Mouse (Mus musculus) CH12.LX (cell line): ENCODE measurements around the gene Bach2. TPM values are rescaled to one million over a fixed set of nuclear protein-coding genes. Genes with fewer than 3 reads are reported as not detected.

Experiments
- DNase-seq: peaks from one replicate; pipeline ENCODE4 v3.0.0-alpha.2; 2013; ENCODE audit errors: extremely low read depth
- H3K27ac ChIP-seq: 2 replicates; pipeline ENCODE4 v1.5.1; 2012; ENCODE audit warnings: low read depth, mild to moderate bottlenecking, control low read depth, moderate library complexity; ENCODE audit not compliant: insufficient read depth
- H3K27me3 ChIP-seq: replicated peaks from 2 replicates; pipeline ENCODE3; 2012; ENCODE audit warnings: inconsistent platforms
- H3K36me3 ChIP-seq, 2 experiments: replicated peaks in 1 of 2; 2 replicates each; pipeline versions ENCODE3 to v1.6.1; 2012; ENCODE audit warnings: inconsistent platforms in 1 of 2, low read length in 1 of 2, mild to moderate bottlenecking in 1 of 2, mixed read lengths in 1 of 2, moderate library complexity in 1 of 2; ENCODE audit not compliant: control insufficient read depth in 1 of 2, insufficient read depth in 1 of 2
- H3K4me1 ChIP-seq, 2 experiments: 2 replicates each; pipeline ENCODE4 v1.6.1; 2012; ENCODE audit warnings: inconsistent platforms in 1 of 2, moderate library complexity in 1 of 2; ENCODE audit not compliant: insufficient read depth in 2 of 2, control insufficient read depth in 1 of 2
- H3K4me2 ChIP-seq: 2 replicates; pipeline ENCODE4 v1.6.1; 2012; ENCODE audit warnings: low read depth, mild to moderate bottlenecking, control low read depth; ENCODE audit not compliant: poor library complexity, insufficient read depth, severe bottlenecking
- H3K4me3 ChIP-seq, 3 experiments: fragments of 150-350 bp in 1 of 3; sonication (generic) in 1 of 3; replicated peaks in 1 of 3; 2 replicates each; pipeline versions ENCODE3 to v1.5.1; 2011 to 2012; ENCODE audit warnings: low read depth in 2 of 3, low read length in 2 of 3, mild to moderate bottlenecking in 2 of 3, moderate library complexity in 2 of 3, control low read depth in 1 of 3, improper control_type of control experiment in 1 of 3, inconsistent platforms in 1 of 3, mixed read lengths in 1 of 3; ENCODE audit not compliant: poor library complexity in 1 of 3
- H3K79me2 ChIP-seq: replicated peaks from 2 replicates; pipeline ENCODE4 v1.6.1; 2012; ENCODE audit warnings: mild to moderate bottlenecking, moderate library complexity; ENCODE audit not compliant: control insufficient read depth, poor library complexity, insufficient read depth, severe bottlenecking; ENCODE audit errors: extremely low read depth
- H3K9ac ChIP-seq: 2 replicates; pipeline ENCODE4 v1.6.1; 2012; ENCODE audit warnings: low read depth, mild to moderate bottlenecking, control low read depth, moderate library complexity; ENCODE audit not compliant: insufficient read depth
- H3K9me3 ChIP-seq: replicated peaks from 2 replicates; pipeline ENCODE3; 2012; ENCODE audit warnings: low read length, inconsistent platforms, mixed read lengths
- CHD1 ChIP-seq: IDR thresholded peaks from 2 replicates; pipeline ENCODE4 v1.6.1; 2012; ENCODE audit warnings: low read depth, low read length, improper control_type of control experiment, inconsistent platforms
- CHD2 ChIP-seq: IDR thresholded peaks from 2 replicates; pipeline ENCODE4 v1.6.1; 2011; ENCODE audit warnings: low read length, improper control_type of control experiment
- CTCF ChIP-seq, 2 experiments: IDR thresholded peaks in 1 of 2; conservative IDR thresholded peaks in 1 of 2; 2 replicates each; pipeline ENCODE4 v1.5.1; 2011 to 2012; ENCODE audit warnings: low read depth in 2 of 2, low read length in 2 of 2, improper control_type of control experiment in 1 of 2, inconsistent platforms in 1 of 2, mild to moderate bottlenecking in 1 of 2, moderate library complexity in 1 of 2
- E2F4 ChIP-seq: IDR thresholded peaks from 2 replicates; pipeline ENCODE4 v1.6.1; 2011; ENCODE audit warnings: low read depth, low read length, improper control_type of control experiment; ENCODE audit not compliant: insufficient replicate concordance
- EP300 ChIP-seq: IDR thresholded peaks from 2 replicates; pipeline ENCODE4 v1.6.1; 2011; ENCODE audit warnings: low read length, improper control_type of control experiment
- ETS1 ChIP-seq: conservative IDR thresholded peaks from 2 replicates; pipeline ENCODE4 v1.6.1; 2012; ENCODE audit warnings: low read depth, mild to moderate bottlenecking, inconsistent platforms, low read length, improper control_type of control experiment, moderate library complexity
- GABPA ChIP-seq: IDR thresholded peaks from 2 replicates; pipeline ENCODE4 v1.6.1; 2012; ENCODE audit warnings: low read depth, low read length, improper control_type of control experiment, inconsistent platforms; ENCODE audit not compliant: insufficient replicate concordance
- HCFC1 ChIP-seq: IDR thresholded peaks from 2 replicates; pipeline ENCODE4 v1.6.1; 2012; ENCODE audit warnings: low read depth, mild to moderate bottlenecking, inconsistent platforms, low read length, improper control_type of control experiment
- IRF4 ChIP-seq: IDR thresholded peaks from 2 replicates; pipeline ENCODE4 v1.6.1; 2014; ENCODE audit warnings: low read depth, mild to moderate bottlenecking, inconsistent platforms, low read length, improper control_type of control experiment
- JUN ChIP-seq: IDR thresholded peaks from 2 replicates; pipeline ENCODE4 v1.6.1; 2011; ENCODE audit warnings: low read depth, mild to moderate bottlenecking, low read length, improper control_type of control experiment, moderate library complexity; ENCODE audit not compliant: insufficient read depth
- JUND ChIP-seq: conservative IDR thresholded peaks from 2 replicates; pipeline ENCODE4 v1.6.1; 2011; ENCODE audit warnings: low read depth, low read length, improper control_type of control experiment
- KAT2A ChIP-seq: IDR thresholded peaks from 2 replicates; pipeline ENCODE4 v1.6.1; 2012; ENCODE audit warnings: low read length, improper control_type of control experiment, inconsistent platforms; ENCODE audit not compliant: insufficient replicate concordance
- MAFK ChIP-seq: IDR thresholded peaks from 2 replicates; pipeline ENCODE4 v1.6.1; 2011; ENCODE audit warnings: low read length, improper control_type of control experiment; ENCODE audit not compliant: insufficient replicate concordance
- MAX ChIP-seq: IDR thresholded peaks from 2 replicates; pipeline ENCODE4 v1.6.1; 2011; ENCODE audit warnings: low read length, improper control_type of control experiment
- MAZ ChIP-seq: IDR thresholded peaks from 2 replicates; pipeline ENCODE4 v1.6.1; 2012; ENCODE audit warnings: low read depth, mild to moderate bottlenecking, inconsistent platforms, low read length, improper control_type of control experiment, moderate library complexity
- MXI1 ChIP-seq: IDR thresholded peaks from 2 replicates; pipeline ENCODE4 v1.6.1; 2011; ENCODE audit warnings: mild to moderate bottlenecking, low read depth, low read length, improper control_type of control experiment
- MYC ChIP-seq: IDR thresholded peaks from 2 replicates; pipeline ENCODE4 v1.6.1; 2011; ENCODE audit warnings: low read depth, mild to moderate bottlenecking, improper control_type of control experiment, low read length
- NELFE ChIP-seq: IDR thresholded peaks from 2 replicates; pipeline ENCODE4 v1.6.1; 2011; ENCODE audit warnings: low read depth, low read length, improper control_type of control experiment
- NRF1 ChIP-seq: IDR thresholded peaks from 2 replicates; pipeline ENCODE4 v1.6.1; 2014; ENCODE audit warnings: low read depth, mild to moderate bottlenecking, inconsistent platforms, low read length, improper control_type of control experiment, moderate library complexity
- PAX5 ChIP-seq: IDR thresholded peaks from 2 replicates; pipeline ENCODE4 v1.6.1; 2012; ENCODE audit warnings: low read length, inconsistent platforms, mixed read lengths
- POLR2A ChIP-seq: IDR thresholded peaks from 2 replicates; pipeline ENCODE4 v1.6.1; 2011; ENCODE audit warnings: low read depth, mild to moderate bottlenecking, improper control_type of control experiment, low read length
- POLR2AphosphoS2 ChIP-seq: IDR thresholded peaks from 2 replicates; pipeline ENCODE4 v1.6.1; 2011; ENCODE audit warnings: low read depth, low read length, improper control_type of control experiment
- RAD21 ChIP-seq: IDR thresholded peaks from 2 replicates; pipeline ENCODE4 v1.6.1; 2011; ENCODE audit warnings: low read depth, mild to moderate bottlenecking, low read length, improper control_type of control experiment, moderate library complexity
- RCOR1 ChIP-seq: conservative IDR thresholded peaks from 2 replicates; pipeline ENCODE4 v1.6.1; 2012; ENCODE audit warnings: low read depth, mild to moderate bottlenecking, inconsistent platforms, low read length, improper control_type of control experiment
- SIN3A ChIP-seq: IDR thresholded peaks from 2 replicates; pipeline ENCODE4 v1.6.1; 2012; ENCODE audit warnings: low read length, improper control_type of control experiment, inconsistent platforms
- SMC3 ChIP-seq: IDR thresholded peaks from 2 replicates; pipeline ENCODE4 v1.6.1; 2011; ENCODE audit warnings: low read depth, low read length, improper control_type of control experiment
- TCF12 ChIP-seq: IDR thresholded peaks from 2 replicates; pipeline ENCODE4 v1.6.1; 2014; ENCODE audit warnings: low read depth, mild to moderate bottlenecking, inconsistent platforms, low read length, improper control_type of control experiment
- UBTF ChIP-seq: IDR thresholded peaks from 2 replicates; pipeline ENCODE4 v1.6.1; 2012; ENCODE audit warnings: low read depth, mild to moderate bottlenecking, inconsistent platforms, low read length, improper control_type of control experiment, moderate library complexity
- USF1 ChIP-seq: IDR thresholded peaks from 2 replicates; pipeline ENCODE4 v1.6.1; 2014; ENCODE audit warnings: low read depth, mild to moderate bottlenecking, inconsistent platforms, low read length, improper control_type of control experiment
- ZC3H11A ChIP-seq: IDR thresholded peaks from 2 replicates; pipeline ENCODE4 v1.6.1; 2012; ENCODE audit warnings: low read depth, mild to moderate bottlenecking, inconsistent platforms, low read length, improper control_type of control experiment
- ZKSCAN1 ChIP-seq: IDR thresholded peaks from 2 replicates; pipeline ENCODE4 v1.6.1; 2012; ENCODE audit warnings: low read depth, inconsistent platforms, low read length, improper control_type of control experiment, borderline replicate concordance
- ZMIZ1 ChIP-seq: IDR thresholded peaks from 2 replicates; pipeline ENCODE4 v1.6.1; 2012; ENCODE audit warnings: low read depth, mild to moderate bottlenecking, inconsistent platforms, low read length, improper control_type of control experiment
- ZNF384 ChIP-seq: IDR thresholded peaks from 2 replicates; pipeline ENCODE4 v1.6.1; 2012; ENCODE audit warnings: low read depth, low read length, improper control_type of control experiment, inconsistent platforms
- dilution Hi-C: fragments of 300-500 bp; cut with MboI; formaldehyde crosslinking; loops from 2 replicates; pipeline ENCODE4 v1.14.3; 2020; ENCODE audit warnings: low sequenced_read_pairs; ENCODE audit not compliant: extremely low pct_unique_long_range_greater_than_20kb, extremely low pct_ligation_motif_present
- in situ Hi-C: fragments of 300-500 bp; cut with MboI; formaldehyde crosslinking; loops from 3 replicates; pipeline ENCODE4 v1.14.3; 2019; ENCODE audit warnings: low sequenced_read_pairs, low pct_ligation_motif_present, low pct_unique_long_range_greater_than_20kb, mixed read lengths
- polyA plus RNA-seq: library from polyadenylated mRNA; unstranded; fragments of >175 nt; gene quantifications from 2 replicates; pipeline ENCODE4 v1.2.1, GENCODE M21; 2012; ENCODE audit warnings: low read depth; ENCODE audit not compliant: insufficient read length
- total RNA-seq, 2 experiments: library from RNA; depleted of rRNA; stranded (reverse); fragments of 300-350 nt in 1 of 2; fragments of >200 nt in 1 of 2; gene quantifications; 2 replicates each; pipeline ENCODE4 v1.2.3; 2012 to 2014

Bach2 gene
- total and polyA plus RNA-seq, 3 experiments = 0.11 TPM; not detected in 2

DNA sequence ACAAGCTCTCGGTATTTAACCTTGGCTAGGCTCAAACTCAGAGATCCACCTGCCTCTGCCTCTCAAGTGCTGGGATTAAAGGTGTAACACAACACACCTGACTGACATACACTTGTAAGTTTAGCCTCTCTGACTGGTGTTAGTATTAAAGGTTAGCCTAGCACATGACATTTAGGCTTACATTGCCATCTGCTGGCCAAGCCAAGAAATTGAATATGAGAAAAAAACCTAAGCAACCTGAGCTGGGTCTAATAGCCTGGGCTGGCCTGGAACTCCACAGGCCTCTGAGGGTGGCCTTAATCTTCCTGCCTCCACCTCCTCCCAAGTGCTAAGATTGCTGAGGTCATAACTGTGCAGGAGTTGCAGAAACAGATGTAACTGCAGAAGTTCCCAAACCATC, 333.5 kb downstream of the Bach2 start:
- Histone ChIP-seq H3K9ac (no peak overlapping the region), H3K4me1 (peaks cover 3 to 4% of the 10 kb centered on the region in 2 experiments; a peak in 2 of 4 replicates), H3K9me3 (no peaks in the 10 kb centered on the region), H3K4me3 (no peak overlapping the region), H3K4me2 (no peak overlapping the region), H3K36me3 (no peaks in the 10 kb centered on the region), H3K27me3 (no peaks in the 10 kb centered on the region), H3K27ac (no peak overlapping the region), H3K79me2 (no peaks in the 10 kb centered on the region)
- TF ChIP-seq SIN3A = no peak
- TF ChIP-seq USF1 = no peak
- TF ChIP-seq IRF4 = 0 out of 2 replicates have a peak, but pooled peaks have one; percentile 26
- no peak for TF ChIP-seq POLR2A
- TF ChIP-seq E2F4 = no peak
- TF ChIP-seq CHD2 = no peak
- TF ChIP-seq MAX = peak; percentile 41; the same call in 1 of the 2 replicates
- TF ChIP-seq MXI1 = no peak
- TF ChIP-seq ZKSCAN1 = no peak
- peak; percentile 73; the same call in 1 of the 2 replicates for TF ChIP-seq MYC
- TF ChIP-seq UBTF = no peak
- TF ChIP-seq JUN = no peak
- no peak for TF ChIP-seq HCFC1
- TF ChIP-seq SMC3 = peak; percentile 81
- TF ChIP-seq ZC3H11A = peak; percentile 49; the same call in 1 of the 2 replicates
- no peak for TF ChIP-seq ZMIZ1
- no peak for TF ChIP-seq GABPA
- TF ChIP-seq RCOR1 = no peak
- TF ChIP-seq MAZ = no peak
- no peak for TF ChIP-seq CHD1
- TF ChIP-seq CTCF (conservative IDR thresholded peaks at IDR 0.05 in 1 of 2, IDR thresholded peaks at IDR 0.05 in 1 of 2; ENCODE audit: low read depth in 2 of 2, low read length in 2 of 2) = peak; percentile 33 to 86; a peak in 3 of 4 replicates
- no peak for TF ChIP-seq POLR2AphosphoS2
- TF ChIP-seq MAFK = no peak
- no peak for TF ChIP-seq EP300
- no peak for TF ChIP-seq JUND
- TF ChIP-seq ETS1 = no peak
- no peak for TF ChIP-seq KAT2A
- TF ChIP-seq RAD21 = peak; percentile 93
- no peak for TF ChIP-seq PAX5
- TF ChIP-seq NELFE = no peak; the same call in 1 of the 2 replicates
- TF ChIP-seq TCF12 = 0 out of 2 replicates have a peak, but pooled peaks have one; percentile 20
- peak; percentile 82 for TF ChIP-seq ZNF384
- TF ChIP-seq NRF1 = no peak
- dilution Hi-C loops (no loop called here), in situ Hi-C loops (no loop called here)
- DNase-seq = peak; percentile 60
